Mouse (Mus musculus) MEL (cell line): ENCODE measurements around the gene Pigo.

Experiments used
- CHD1 ChIP-seq: IDR thresholded peaks from 2 replicates; pipeline ENCODE4 v1.6.1; 2012; ENCODE audit warnings: low read depth, mild to moderate bottlenecking, inconsistent platforms, low read length, improper control_type of control experiment
- CTCF ChIP-seq, 3 experiments: IDR thresholded peaks in 2 of 3; conservative IDR thresholded peaks in 1 of 3; 2 replicates each; pipeline ENCODE4 v1.5.1; 2011 to 2012; ENCODE audit warnings: low read length in 3 of 3, low read depth in 2 of 3, mild to moderate bottlenecking in 2 of 3, improper control_type of control experiment in 1 of 3, inconsistent platforms in 1 of 3, mixed read lengths in 1 of 3, moderate library complexity in 1 of 3; ENCODE audit not compliant: control insufficient read depth in 1 of 3, insufficient read depth in 1 of 3, poor library complexity in 1 of 3, severe bottlenecking in 1 of 3
- E2F4 ChIP-seq: IDR thresholded peaks from 2 replicates; pipeline ENCODE4 v1.6.1; 2011; ENCODE audit warnings: low read depth, low read length, improper control_type of control experiment, borderline replicate concordance
- EP300 ChIP-seq, 2 experiments: IDR thresholded peaks; 2 replicates each; pipeline ENCODE4 v1.6.1; 2011; ENCODE audit warnings: improper control_type of control experiment in 2 of 2, low read length in 2 of 2, low read depth in 1 of 2, mild to moderate bottlenecking in 1 of 2
- MAX ChIP-seq: IDR thresholded peaks from 2 replicates; pipeline ENCODE4 v1.6.1; 2011; ENCODE audit warnings: low read length, improper control_type of control experiment
- MAZ ChIP-seq: IDR thresholded peaks from 2 replicates; pipeline ENCODE4 v1.6.1; 2012; ENCODE audit warnings: low read depth, mild to moderate bottlenecking, inconsistent platforms, low read length, improper control_type of control experiment
- MEF2A ChIP-seq: IDR thresholded peaks from 2 replicates; pipeline ENCODE4 v1.6.1; 2014; ENCODE audit warnings: low read depth, mild to moderate bottlenecking, inconsistent platforms, low read length, improper control_type of control experiment; ENCODE audit not compliant: poor library complexity, insufficient replicate concordance, severe bottlenecking; ENCODE audit errors: extremely low read depth
- NELFE ChIP-seq: IDR thresholded peaks from 2 replicates; pipeline ENCODE4 v1.6.1; 2011; ENCODE audit warnings: low read depth, low read length, improper control_type of control experiment
- POLR2A ChIP-seq, 2 experiments: IDR thresholded peaks; 2 replicates each; pipeline ENCODE4 v1.6.1; 2011 to 2012; ENCODE audit warnings: low read length in 2 of 2, mild to moderate bottlenecking in 2 of 2, control low read depth in 1 of 2, improper control_type of control experiment in 1 of 2, low read depth in 1 of 2, moderate library complexity in 1 of 2; ENCODE audit not compliant: control insufficient read depth in 1 of 2, insufficient read depth in 1 of 2, poor library complexity in 1 of 2
- RCOR1 ChIP-seq: IDR thresholded peaks from 2 replicates; pipeline ENCODE4 v1.6.1; 2012; ENCODE audit warnings: low read depth, mild to moderate bottlenecking, inconsistent platforms, low read length, improper control_type of control experiment
- TAL1 ChIP-seq: IDR thresholded peaks from 2 replicates; pipeline ENCODE4 v1.6.1; 2012; ENCODE audit warnings: mild to moderate bottlenecking, inconsistent platforms, low read length, moderate library complexity, mixed read lengths
- TBP ChIP-seq: IDR thresholded peaks from 2 replicates; pipeline ENCODE4 v1.8.0; 2011; ENCODE audit warnings: low read depth, low read length, improper control_type of control experiment
- UBTF ChIP-seq: IDR thresholded peaks from 2 replicates; pipeline ENCODE4 v1.6.1; 2012; ENCODE audit warnings: low read depth, mild to moderate bottlenecking, inconsistent platforms, low read length, improper control_type of control experiment, moderate library complexity, borderline replicate concordance; ENCODE audit not compliant: insufficient read depth
- ZMIZ1 ChIP-seq: IDR thresholded peaks from 2 replicates; pipeline ENCODE4 v1.6.1; 2012; ENCODE audit warnings: low read depth, mild to moderate bottlenecking, inconsistent platforms, low read length, improper control_type of control experiment, moderate library complexity

- TF ChIP-seq EP300 (IDR thresholded peaks at IDR 0.05; ENCODE audit: low read depth in 1 of 2, low read length in 2 of 2) (no peak), TAL1 (no peak), ZMIZ1 (no peak), NELFE (no peak), CTCF (IDR thresholded peaks at IDR 0.05 in 2 of 3, conservative IDR thresholded peaks at IDR 0.05 in 1 of 3; ENCODE audit: control insufficient read depth in 1 of 3, insufficient read depth in 1 of 3, low read depth in 2 of 3, low read length in 3 of 3, poor library complexity in 1 of 3, severe bottlenecking in 1 of 3) (peak; percentile 33 to 96 (median 73); a peak in 4 of 6 replicates), MAX (no peak), UBTF (no peak), MEF2A (no peak), E2F4 (no peak), POLR2A (IDR thresholded peaks at IDR 0.05; ENCODE audit: control insufficient read depth in 1 of 2, insufficient read depth in 1 of 2, low read depth in 1 of 2, low read length in 2 of 2, poor library complexity in 1 of 2) (no peak), TBP (0 out of 2 replicates have a peak, but pooled peaks have one; percentile 35), RCOR1 (no peak), MAZ (no peak), CHD1 (no peak)
Measured at GRCm38 (mm10) chr4:43005765-43006164, 19.9 kb downstream of the Pigo start.
